Mouse (Mus musculus): ENCODE measurements around the gene Rbfox3.

GRCm38 (mm10) chr11:118736993-118737392 lies 174.4 kb downstream of the Rbfox3 start:
- TF ChIP-seq EP300 (optimal IDR thresholded peaks at IDR 0.05): no peak
- TF ChIP-seq CTCF (IDR thresholded peaks at IDR 0.05; ENCODE audit: low read depth): no peak

All from stomach, postnatal 0 days (tissue).